Mouse (Mus musculus) liver, embryonic 14 days (tissue): Measurements from ENCODE around the gene Ids. TPM values are rescaled to one million over a fixed set of nuclear protein-coding genes. Genes with fewer than 3 reads are reported as not detected.

Source experiments
- polyA plus RNA-seq: library from polyadenylated mRNA; depleted of rRNA; stranded (reverse); fragments of >200 nt; gene quantifications from 2 replicates; pipeline ENCODE4 v1.2.3, GENCODE M21; 2012; rRNA removed

The Ids gene
- polyA plus RNA-seq: 1.6 and 1.9 TPM in 2 replicates

GRCm38 (mm10) chrX:70364661-70365613, at the start of gene Ids:
Ids (minus strand) TSS chrX:70365084.

GRCm38 (mm10) chrX:70385276-70385961, 20.5 kb upstream of the Ids start, which contains the start of gene 1110012L19Rik:
1110012L19Rik (plus strand) TSS chrX:70385877.

Other genes with a start within 250 kb of the Ids start
- 6.7 and 7.1 TPM in 2 replicates for gene 1110012L19Rik, start 20.8 kb upstream of the Ids start, polyA plus RNA-seq
- 8.1 and 9.1 TPM in 2 replicates for gene Tmem185a, start 112.1 kb upstream of the Ids start, polyA plus RNA-seq